ENCODE assay signal across 8 mouse cellular contexts in the genomic region with DNA sequence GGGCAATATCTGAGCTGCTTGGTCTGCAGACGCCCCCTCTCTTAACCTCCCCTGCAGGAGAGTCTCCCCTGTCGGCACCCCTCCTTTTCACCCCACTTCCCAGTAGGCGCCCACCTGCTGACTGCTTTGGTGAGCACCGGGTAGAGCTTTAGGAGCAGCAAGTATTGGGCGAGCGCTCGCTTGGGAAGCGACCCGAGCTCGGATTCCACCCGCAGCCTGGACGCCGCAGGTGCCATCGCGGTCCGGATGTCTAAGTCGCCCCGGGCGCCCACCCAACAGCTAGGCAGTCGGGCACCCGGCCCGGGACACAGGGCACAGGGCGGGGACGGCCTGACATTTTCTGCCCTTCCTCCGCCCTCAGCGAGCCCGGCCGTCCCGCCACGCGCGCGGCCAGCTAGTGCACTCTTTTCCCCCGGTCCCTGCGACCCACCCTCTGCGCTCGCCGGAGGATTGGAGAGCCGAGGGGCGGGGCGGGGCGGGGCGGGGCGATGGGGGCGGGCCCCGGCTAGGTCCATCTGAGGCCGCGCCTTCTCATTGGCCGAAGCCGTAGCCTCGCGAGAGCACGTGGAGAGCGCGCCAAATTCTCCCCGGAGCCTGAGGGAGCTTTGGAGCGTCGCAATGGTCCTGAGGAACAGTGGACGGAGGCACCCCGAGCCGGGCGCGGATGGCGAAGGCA. TPM values are rescaled to one million over a fixed set of nuclear protein-coding genes. Genes with fewer than 3 reads are reported as not detected.
DNase-seq lines count a peak whose midpoint lies in the region; ATAC-seq lines count a peak whose summit lies in the region.

A gene (minus strand): TSS at position 417 of the 676 bp plus-strand sequence.
A gene (plus strand): TSS at position 537 of the 676 bp plus-strand sequence.

- intact Hi-C loops in gastrocnemius, postnatal 14 days (cut with DNase I; ENCODE audit: low total_unique reads), result no loop called here
- intact Hi-C loops in left cerebral cortex, postnatal 10 days (cut with DNase I), result no loop called here

- peak; percentile 82 for ATAC-seq in inflammation-experienced regulatory T-cells, adult 6 months
- peak; percentile 81 for ATAC-seq in megakaryocyte progenitor cell, adult 5-6 weeks (replicated peaks; ENCODE audit: poor library complexity)

- peak; percentile 85 to 89 for DNase-seq in adrenal gland, adult 18-20 months (ENCODE audit: low spot score in 2 of 2)
- DNase-seq in embryo, embryonic 10.5 days (ENCODE audit: low spot score), result peak; percentile 98
- DNase-seq in gastrocnemius, postnatal 14 days, result peak; percentile 92
- peak; percentile 85 to 94 for DNase-seq in left cerebral cortex, postnatal 10 days (ENCODE audit: extremely low spot score in 1 of 2, low spot score in 2 of 2)
- DNase-seq in right cerebral cortex, postnatal 10 days (ENCODE audit: low spot score in 2 of 2), result peak; percentile 94 to 95
- peak; percentile 93 for DNase-seq in urinary bladder, postnatal 14 days (ENCODE audit: low spot score)

RNA-seq across cellular contexts. Expression of the first gene that starts in this region (rescaled TPM):
- 10 to 100 TPM; 10.4 to 14.3 TPM for total RNA-seq in adrenal gland, adult 18-20 months (2021)
- 10 to 100 TPM; 28.5 to 37.3 TPM for total RNA-seq in gastrocnemius, postnatal 14 days (2021)
- polyA plus RNA-seq in inflammation-experienced regulatory T-cells, adult 6 months (2017; shearing (Covaris generic)), result 1 to 10 TPM; 2.7 to 4.2 (median 3.1) TPM
- total RNA-seq in left cerebral cortex, postnatal 10 days (2021), result 1 to 10 TPM; 5.3 to 6.4 TPM
- 9.8 and 13.5 TPM in 2 replicates for total RNA-seq in megakaryocyte progenitor cell, adult 5-6 weeks (2015)
- total RNA-seq in megakaryocyte progenitor cell, adult 5-6 weeks (2017), result 6.2 and 9.1 TPM in 2 replicates

RNA-seq across cellular contexts. Expression of the second gene that starts in this region (rescaled TPM):
- total RNA-seq in adrenal gland, adult 18-20 months (2021), result 1 to 10 TPM in 1 of 2 experiments, under 1 TPM in 1; 0.90 to 1.1 TPM
- 1 to 10 TPM; 2.5 TPM for total RNA-seq in gastrocnemius, postnatal 14 days (2021)
- polyA plus RNA-seq in inflammation-experienced regulatory T-cells, adult 6 months (2017; shearing (Covaris generic)), result 10 to 100 TPM in 1 of 3 experiments, 1 to 10 TPM in 2; 4.2 to 16.9 (median 6.5) TPM
- 1 to 10 TPM; 2.6 to 4.5 TPM for total RNA-seq in left cerebral cortex, postnatal 10 days (2021)
- 61.4 and 77.1 TPM in 2 replicates for total RNA-seq in megakaryocyte progenitor cell, adult 5-6 weeks (2015)
- 40.5 and 41.6 TPM in 2 replicates for total RNA-seq in megakaryocyte progenitor cell, adult 5-6 weeks (2017)

Comparison
In these comparisons a context has a peak if more than half of its experiments do, and no peak if none do; other contexts are left out.
1. Peak in every context shown above with its lines: DNase-seq and ATAC-seq.
2. RNA of the second gene that starts in this region (total RNA-seq): 40.5 to 77.1 TPM in megakaryocyte progenitor cell, adult 5-6 weeks; 2.6 to 4.5 TPM in left cerebral cortex, postnatal 10 days, 2.5 TPM in gastrocnemius, postnatal 14 days and 0.90 to 1.1 TPM in adrenal gland, adult 18-20 months; every median in the first group is over 4 times any median in the second.